Mouse (Mus musculus) lung, postnatal 25 days (tissue): ENCODE measurements around the gene Esrrg.

Experiments used
- DNase-seq: peaks from one replicate; pipeline ENCODE4 v3.0.0; 2022; ENCODE audit warnings: low spot score

The Esrrg gene

GRCm38 (mm10) chr1:187608261-187608921, at the start of gene Esrrg:
TSS of gene Esrrg (plus strand) at chr1:187608791.
- no peak for DNase-seq

- no peak for DNase-seq
These were observed 24.6 kb upstream of the Esrrg start for GRCm38 (mm10) chr1:187583982-187584381.

- no peak for DNase-seq
These were observed 22.0 kb upstream of the Esrrg start for GRCm38 (mm10) chr1:187586541-187587075.

- DNase-seq = no peak
These were observed 5.6 kb upstream of the Esrrg start for GRCm38 (mm10) chr1:187602942-187603341.

GRCm38 (mm10) chr1:187604063-187604484, 4.5 kb upstream of the Esrrg start:
- DNase-seq = no peak

- no peak for DNase-seq
These were observed 3.8 kb upstream of the Esrrg start for GRCm38 (mm10) chr1:187604691-187605310.

GRCm38 (mm10) chr1:187605391-187606270, 3.0 kb upstream of the Esrrg start:
- no peak for DNase-seq

GRCm38 (mm10) chr1:187606271-187607040, 2.1 kb upstream of the Esrrg start:
- DNase-seq = no peak

- no peak for DNase-seq
These were observed 1.2 kb upstream of the Esrrg start for GRCm38 (mm10) chr1:187607065-187608047.

GRCm38 (mm10) chr1:187609021-187609852, 646 bp downstream of the Esrrg start:
- no peak for DNase-seq

GRCm38 (mm10) chr1:187609853-187610230, 1.3 kb downstream of the Esrrg start:
- DNase-seq = no peak

- no peak for DNase-seq
These were observed 1.9 kb downstream of the Esrrg start for GRCm38 (mm10) chr1:187610336-187610948.

GRCm38 (mm10) chr1:187611925-187612324, 3.3 kb downstream of the Esrrg start:
- no peak for DNase-seq

- DNase-seq = no peak
These were observed 4.7 kb downstream of the Esrrg start for GRCm38 (mm10) chr1:187613277-187613676.

GRCm38 (mm10) chr1:187623981-187624380, 15.4 kb downstream of the Esrrg start:
- no peak for DNase-seq

- DNase-seq = no peak
These were observed 21.8 kb downstream of the Esrrg start for GRCm38 (mm10) chr1:187630361-187630760.

- no peak for DNase-seq
These were observed 22.9 kb downstream of the Esrrg start for GRCm38 (mm10) chr1:187631486-187631885.

GRCm38 (mm10) chr1:187645258-187645657, 36.7 kb downstream of the Esrrg start:
- DNase-seq = no peak

GRCm38 (mm10) chr1:187648551-187648950, 40.0 kb downstream of the Esrrg start:
- DNase-seq = no peak
